Mouse (Mus musculus) ES-E14 (cell line): ENCODE measurements around the gene Gm11992.

ENCODE experiments used
- CHD2 ChIP-seq: IDR thresholded peaks from 2 replicates; pipeline ENCODE4 v1.6.1; 2014; ENCODE audit warnings: mild to moderate bottlenecking, low read depth, low read length, inconsistent platforms
- HCFC1 ChIP-seq: IDR thresholded peaks from 2 replicates; pipeline ENCODE4 v1.6.1; 2012; ENCODE audit warnings: low read length, inconsistent platforms, borderline replicate concordance; ENCODE audit not compliant: insufficient read depth
- MAFK ChIP-seq: IDR thresholded peaks from 2 replicates; pipeline ENCODE4 v1.6.1; 2014; ENCODE audit warnings: mild to moderate bottlenecking, low read depth, low read length, inconsistent platforms; ENCODE audit not compliant: insufficient read depth
- ZC3H11A ChIP-seq: IDR thresholded peaks from 2 replicates; pipeline ENCODE4 v1.6.1; 2012; ENCODE audit warnings: low read depth, mild to moderate bottlenecking, inconsistent platforms, low read length, borderline replicate concordance

DNA sequence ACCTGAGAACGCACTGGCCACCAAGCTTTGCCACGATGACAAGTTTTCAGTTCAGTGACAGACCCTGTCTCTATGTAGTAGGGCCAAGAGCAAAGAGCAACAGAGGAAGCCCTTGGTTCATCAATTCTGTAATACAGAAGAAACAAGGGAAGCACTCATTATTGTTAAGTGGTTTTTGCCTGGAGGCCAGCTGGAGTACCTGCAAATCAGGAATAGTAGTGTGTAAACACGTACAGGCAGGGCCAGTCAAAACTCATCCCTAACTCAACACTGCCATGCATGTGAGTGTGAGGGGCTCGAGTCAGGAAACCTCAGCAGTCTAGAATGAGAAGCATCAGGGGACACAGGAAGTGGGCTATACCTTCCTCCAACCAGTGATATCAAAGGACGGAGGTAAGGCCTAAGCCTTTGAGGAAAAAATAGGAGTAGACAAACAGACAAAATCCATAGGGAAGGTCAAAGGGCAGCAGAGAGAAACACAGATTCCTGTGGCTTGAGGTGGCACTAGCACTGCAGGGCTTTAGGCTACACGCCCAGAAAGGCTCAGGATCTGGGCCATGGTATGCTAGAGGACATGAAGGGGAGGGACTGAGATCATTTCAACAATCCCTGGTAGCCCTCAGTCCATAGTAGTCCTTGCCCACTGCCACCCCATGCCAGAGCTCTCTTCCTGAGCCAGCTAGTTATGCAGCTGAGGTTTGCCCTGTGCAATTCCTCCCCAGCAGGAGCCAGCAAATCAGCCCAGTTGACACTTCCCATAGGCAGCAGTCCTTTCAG is 29.7 kb upstream of the Gm11992 start:
- TF ChIP-seq ZC3H11A (no peak), HCFC1 (no peak), CHD2 (no peak), MAFK (no peak)
